Mouse (Mus musculus) liver, postnatal 0 days (tissue): ENCODE measurements around the gene Cpsf2.

ENCODE experiments used
- CTCF ChIP-seq: sonication (generic); IDR thresholded peaks from 2 replicates; pipeline ENCODE4 v1.5.1; 2016; ENCODE audit warnings: antibody characterized with exemption, low read depth
- EP300 ChIP-seq: IDR thresholded peaks from 2 replicates; pipeline ENCODE4 v1.6.1; 2016; ENCODE audit warnings: antibody characterized with exemption, low read depth, mild to moderate bottlenecking

DNA sequence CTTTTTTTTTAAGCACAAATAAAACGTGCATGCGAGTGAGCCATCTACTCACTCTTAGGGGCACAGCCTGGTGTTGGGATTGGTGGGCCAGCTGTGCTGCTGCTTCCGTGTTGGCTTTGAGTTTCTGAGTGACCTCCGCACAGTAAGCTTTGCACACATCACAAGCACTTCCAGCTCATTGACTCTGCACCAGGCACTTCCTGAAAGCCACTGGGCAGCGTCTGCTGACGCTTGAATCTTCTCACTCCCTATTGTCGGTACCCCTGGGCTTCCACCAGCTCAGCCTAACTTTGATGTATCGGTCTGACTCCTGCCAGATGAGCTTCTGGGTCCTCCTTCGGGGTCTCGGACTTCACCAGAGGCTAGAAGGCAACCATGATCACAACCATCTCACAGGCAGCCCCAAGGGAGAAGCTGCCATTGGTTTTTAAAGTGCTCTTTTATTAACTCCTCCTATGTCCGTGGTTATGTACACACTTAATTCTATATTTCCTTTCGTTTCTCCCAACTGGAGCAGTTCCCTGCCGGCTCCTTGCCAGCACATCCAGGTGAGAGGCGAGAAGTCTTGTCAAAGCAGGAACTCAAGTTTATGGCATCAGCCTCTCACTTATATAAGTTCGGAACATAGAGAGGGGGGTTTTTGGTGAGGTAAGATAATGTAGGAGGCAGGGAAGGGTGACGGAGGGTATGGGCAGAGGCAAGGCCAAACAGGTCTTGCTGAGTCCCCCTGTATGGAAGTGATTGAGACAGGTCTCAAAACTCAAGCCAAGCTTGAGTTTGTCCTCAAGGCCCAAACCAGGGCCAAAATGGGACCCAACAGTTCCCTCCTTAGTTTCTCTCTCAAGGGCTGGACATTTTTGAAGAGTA lies 32.6 kb downstream of the Cpsf2 start:
- no peak for TF ChIP-seq CTCF
- no peak for TF ChIP-seq EP300
